Mouse (Mus musculus) hindbrain, embryonic 15.5 days (tissue): ENCODE measurements around the gene Eftud2. TPM values are rescaled to one million over a fixed set of nuclear protein-coding genes. Genes with fewer than 3 reads are reported as not detected.

Experiments
- ATAC-seq: fragments of 200-750 bp; cut with Nextera tagmentation; 2 replicates; pipeline ENCODE4 v1.8.0; 2017; ENCODE audit warnings: low read depth, moderate number of reproducible peaks, moderate TSS enrichment; ENCODE audit not compliant: low FRiP score
- H3K27ac ChIP-seq: fragments of 300-500 bp; sonication (generic); replicated peaks from 2 replicates; pipeline ENCODE4 v1.5.1; 2015; ENCODE audit warnings: mild to moderate bottlenecking, inconsistent platforms
- H3K27me3 ChIP-seq: fragments of 300-500 bp; sonication (generic); 2 replicates; pipeline ENCODE4 v1.6.1; 2015; ENCODE audit warnings: control low read depth, inconsistent platforms
- H3K36me3 ChIP-seq: fragments of 300-500 bp; sonication (generic); 2 replicates; pipeline ENCODE4 v1.6.1; 2015; ENCODE audit warnings: control low read depth, inconsistent platforms
- H3K4me1 ChIP-seq: fragments of 300-500 bp; sonication (generic); replicated peaks from 2 replicates; pipeline ENCODE4 v1.6.1; 2015; ENCODE audit warnings: control low read depth, inconsistent platforms
- H3K4me2 ChIP-seq: fragments of 300-500 bp; sonication (generic); 2 replicates; pipeline ENCODE4 v1.6.1; 2015; ENCODE audit warnings: moderate library complexity, mild to moderate bottlenecking, inconsistent platforms
- H3K4me3 ChIP-seq: fragments of 300-500 bp; sonication (generic); 2 replicates; pipeline ENCODE4 v1.5.1; 2015; ENCODE audit warnings: mild to moderate bottlenecking, inconsistent platforms
- H3K9ac ChIP-seq: fragments of 300-500 bp; sonication (generic); 2 replicates; pipeline ENCODE4 v1.6.1; 2015; ENCODE audit warnings: inconsistent platforms
- H3K9me3 ChIP-seq: fragments of 300-500 bp; sonication (generic); 2 replicates; pipeline ENCODE4 v1.6.1; 2016; ENCODE audit warnings: control low read depth, inconsistent platforms
- WGBS: fragments of 180-500 bp; shearing (Covaris S2); methylation state at CpG from one replicate; pipeline ENCODE4 v1.1.7; 2015; 5-methylcytosine and 5-hydroxymethylcytosine counted together
- polyA plus RNA-seq: library from polyadenylated mRNA; unstranded; fragments of >200 nt; fragmentation: Nextera tagmentation; extraction: Ambion mirVana; gene quantifications from 2 replicates; pipeline ENCODE4 v1.2.1, GENCODE M21; 2015

Gene Eftud2
- polyA plus RNA-seq, 1 experiment from 2014 or later = 142 TPM

DNA sequence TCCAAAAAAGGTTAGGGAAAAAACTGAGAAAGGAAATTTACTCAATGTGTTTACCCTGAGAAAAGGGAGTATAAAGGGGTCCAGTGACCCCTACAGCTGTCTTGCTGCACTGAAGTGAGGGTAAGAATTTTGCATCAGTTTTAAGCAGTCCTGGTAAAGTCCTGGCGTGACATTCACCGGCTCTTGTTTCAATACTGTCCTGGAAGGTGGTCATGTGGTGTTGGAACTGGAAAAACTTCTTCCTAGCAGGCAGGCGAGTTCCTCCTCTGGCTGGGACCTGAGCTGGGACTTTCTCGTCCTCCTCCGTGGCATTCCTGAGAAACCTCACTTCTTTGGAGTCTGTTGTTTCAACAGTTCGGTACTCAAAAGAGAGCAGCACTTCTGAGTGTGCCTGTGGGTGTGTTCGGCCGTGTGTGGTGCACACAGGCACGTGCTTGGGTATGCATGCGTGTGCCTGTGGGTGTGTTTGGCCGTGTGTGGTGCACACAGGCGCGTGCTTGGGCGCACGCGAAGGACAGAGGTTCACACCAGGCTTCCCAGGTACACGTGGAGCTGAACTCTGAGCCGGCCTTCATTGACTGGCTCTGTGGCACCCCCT is 48.0 kb downstream of the Eftud2 start:
- no peak for ATAC-seq
- 73% methylated on average over 18 of the region's 18 CpGs for WGBS

GRCm38 (mm10) chr11:102830276-102830675 is 50.5 kb downstream of the Eftud2 start:
- H3K4me3 ChIP-seq = no peak overlapping the region
- no peak for ATAC-seq
- no peak overlapping the region for H3K9ac ChIP-seq
- no peaks in the 10 kb centered on the region for H3K36me3 ChIP-seq
- WGBS = 86% methylated on average over 4 of the region's 4 CpGs
- H3K4me2 ChIP-seq = no peak overlapping the region
- H3K9me3 ChIP-seq = no peaks in the 10 kb centered on the region
- H3K27me3 ChIP-seq = no peaks in the 10 kb centered on the region
- no peaks in the 10 kb centered on the region for H3K4me1 ChIP-seq
- no peak overlapping the region for H3K27ac ChIP-seq

More for the DNA sequence above, 48.0 kb downstream of the Eftud2 start:
- Histone ChIP-seq H3K4me2 (no peak overlapping the region), H3K27me3 (no peaks in the 10 kb centered on the region), H3K9ac (no peak overlapping the region), H3K9me3 (no peaks in the 10 kb centered on the region), H3K4me3 (no peak overlapping the region), H3K27ac (no peak overlapping the region), H3K36me3 (peaks cover 8% of the 10 kb centered on the region; the same call in 1 of the 2 replicates), H3K4me1 (no peaks in the 10 kb centered on the region)

DNA sequence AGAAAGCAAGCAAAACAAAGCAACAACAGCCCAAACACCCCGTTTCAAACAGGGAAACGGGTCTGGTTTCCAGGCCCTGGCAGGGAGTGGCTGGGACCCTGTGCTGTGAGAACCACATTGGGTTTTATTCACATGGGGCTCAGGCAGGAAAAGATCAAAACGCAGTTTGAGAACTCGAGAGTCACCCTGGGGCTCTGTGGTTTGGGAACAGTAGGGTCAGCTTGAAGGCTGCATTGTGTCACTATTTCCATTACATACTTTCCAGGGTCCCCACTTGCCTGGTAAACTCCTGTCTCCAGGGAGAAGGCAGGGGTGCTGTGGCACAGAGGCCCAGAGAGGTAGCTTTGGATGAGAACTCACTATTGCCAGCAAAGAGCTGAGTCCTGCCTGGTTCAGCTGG is 53.7 kb downstream of the Eftud2 start:
- H3K4me2 ChIP-seq = no peak overlapping the region
- H3K9me3 ChIP-seq = no peaks in the 10 kb centered on the region
- WGBS = 58% methylated on average over 4 of the region's 4 CpGs
- no peak for ATAC-seq
- no peak overlapping the region for H3K27ac ChIP-seq
- no peaks in the 10 kb centered on the region for H3K4me1 ChIP-seq
- no peak overlapping the region for H3K9ac ChIP-seq
- no peak overlapping the region for H3K4me3 ChIP-seq
- no peaks in the 10 kb centered on the region for H3K36me3 ChIP-seq
- no peaks in the 10 kb centered on the region; the same call in 1 of the 2 replicates for H3K27me3 ChIP-seq

DNA sequence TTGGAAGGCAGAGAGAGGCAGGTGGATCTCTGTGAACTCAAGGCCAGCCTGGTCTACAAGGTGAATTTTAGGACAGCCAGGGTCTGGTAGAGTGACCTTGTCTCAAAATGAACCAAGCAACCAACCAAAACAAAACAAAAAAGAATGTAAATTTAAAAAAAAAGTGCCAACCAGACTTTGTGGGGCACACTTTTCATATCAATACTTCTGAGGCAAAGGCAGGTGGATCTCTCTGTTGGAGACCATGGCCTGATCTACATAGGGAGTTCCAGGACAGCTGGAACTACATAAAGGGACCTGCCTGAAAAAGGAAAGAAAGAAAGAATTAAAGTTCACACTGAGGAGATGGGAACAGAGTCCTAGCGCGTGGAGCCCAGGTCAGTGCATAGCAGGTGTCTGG is 54.3 kb downstream of the Eftud2 start:
- ATAC-seq = no peak
- Histone ChIP-seq H3K9ac (no peak overlapping the region), H3K27me3 (no peaks in the 10 kb centered on the region; the same call in 1 of the 2 replicates), H3K27ac (no peak overlapping the region), H3K9me3 (no peaks in the 10 kb centered on the region), H3K4me3 (no peak overlapping the region), H3K4me1 (no peaks in the 10 kb centered on the region), H3K4me2 (no peak overlapping the region), H3K36me3 (no peaks in the 10 kb centered on the region)
- WGBS = 67% methylated on average over 2 of the region's 2 CpGs

DNA sequence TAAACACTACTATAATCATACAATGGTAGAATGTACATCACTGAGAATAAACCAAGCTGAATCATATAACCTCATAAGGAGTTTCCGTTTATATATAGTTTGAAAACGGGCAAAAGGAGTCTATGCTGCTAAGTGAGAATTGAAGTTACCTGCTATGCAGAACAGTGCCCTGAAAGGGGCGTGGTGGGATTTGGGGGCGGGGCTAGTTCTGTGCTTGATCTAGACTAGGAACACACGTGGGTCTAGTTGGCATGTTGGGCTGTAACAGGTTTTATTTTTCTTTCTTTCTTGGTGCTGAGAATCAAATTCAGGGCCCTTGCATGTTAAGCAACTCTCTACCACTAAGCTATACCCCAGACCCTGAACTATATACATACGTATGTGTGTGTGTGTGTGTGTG is 59.6 kb downstream of the Eftud2 start:
- WGBS = 57% methylated on average over 6 of the region's 6 CpGs

GRCm38 (mm10) chr11:102820432-102820831 is 60.4 kb downstream of the Eftud2 start:
- Histone ChIP-seq H3K36me3 (no peaks in the 10 kb centered on the region), H3K27me3 (no peaks in the 10 kb centered on the region; the same call in 1 of the 2 replicates), H3K9me3 (no peaks in the 10 kb centered on the region), H3K4me2 (no peak overlapping the region), H3K4me3 (no peak overlapping the region), H3K27ac (no peak overlapping the region), H3K9ac (no peak overlapping the region), H3K4me1 (peaks cover 28% of the 10 kb centered on the region)
- ATAC-seq = no peak
- 13% methylated on average over 3 of the region's 3 CpGs for WGBS

More for the DNA sequence above, 59.6 kb downstream of the Eftud2 start:
- H3K9ac ChIP-seq = no peak overlapping the region
- H3K4me1 ChIP-seq = peaks cover 27% of the 10 kb centered on the region
- no peak overlapping the region for H3K4me2 ChIP-seq
- H3K4me3 ChIP-seq = no peak overlapping the region
- no peak overlapping the region for H3K27ac ChIP-seq
- H3K9me3 ChIP-seq = no peaks in the 10 kb centered on the region
- no peaks in the 10 kb centered on the region; the same call in 1 of the 2 replicates for H3K27me3 ChIP-seq
- ATAC-seq = no peak
- H3K36me3 ChIP-seq = no peaks in the 10 kb centered on the region

DNA sequence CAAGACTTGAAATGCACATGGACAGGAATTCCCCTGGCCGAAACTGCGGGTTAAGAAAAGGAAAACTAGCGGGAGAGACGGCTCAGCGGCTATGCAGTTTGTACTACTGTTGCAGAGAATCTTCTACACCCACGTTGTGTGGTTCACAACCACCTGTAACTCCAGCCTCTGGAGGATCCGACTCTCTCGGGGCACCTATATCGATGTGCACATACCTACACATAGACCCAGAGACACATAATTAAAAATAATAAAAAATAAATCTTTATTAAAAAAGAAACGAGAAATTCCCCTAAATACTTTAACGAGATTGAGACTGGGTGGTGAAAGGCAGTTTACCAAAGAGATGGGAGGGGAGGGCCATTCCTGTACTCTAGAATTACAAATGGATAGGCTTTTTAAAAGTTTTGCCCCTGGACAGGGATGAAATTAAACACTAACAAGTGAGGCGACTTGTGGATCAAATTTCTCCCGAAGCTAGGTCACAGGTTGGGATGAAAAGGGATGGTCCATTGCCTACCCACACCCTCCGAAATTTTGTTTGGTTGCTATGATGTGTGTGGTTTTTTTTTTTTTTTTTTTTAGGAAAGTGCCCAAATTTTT is 60.9 kb downstream of the Eftud2 start:
- 6% methylated on average over 14 of the region's 14 CpGs for WGBS
- ATAC-seq = no peak
- Histone ChIP-seq H3K36me3 (no peaks in the 10 kb centered on the region), H3K4me1 (peaks cover 28% of the 10 kb centered on the region), H3K9ac (peak overlapping the region; percentile 81; the same call in 1 of the 2 replicates), H3K9me3 (no peaks in the 10 kb centered on the region), H3K27ac (peak overlapping the region; percentile 92), H3K4me2 (peak overlapping the region; percentile 73), H3K4me3 (peak overlapping the region; percentile 69), H3K27me3 (no peaks in the 10 kb centered on the region; the same call in 1 of the 2 replicates)

DNA sequence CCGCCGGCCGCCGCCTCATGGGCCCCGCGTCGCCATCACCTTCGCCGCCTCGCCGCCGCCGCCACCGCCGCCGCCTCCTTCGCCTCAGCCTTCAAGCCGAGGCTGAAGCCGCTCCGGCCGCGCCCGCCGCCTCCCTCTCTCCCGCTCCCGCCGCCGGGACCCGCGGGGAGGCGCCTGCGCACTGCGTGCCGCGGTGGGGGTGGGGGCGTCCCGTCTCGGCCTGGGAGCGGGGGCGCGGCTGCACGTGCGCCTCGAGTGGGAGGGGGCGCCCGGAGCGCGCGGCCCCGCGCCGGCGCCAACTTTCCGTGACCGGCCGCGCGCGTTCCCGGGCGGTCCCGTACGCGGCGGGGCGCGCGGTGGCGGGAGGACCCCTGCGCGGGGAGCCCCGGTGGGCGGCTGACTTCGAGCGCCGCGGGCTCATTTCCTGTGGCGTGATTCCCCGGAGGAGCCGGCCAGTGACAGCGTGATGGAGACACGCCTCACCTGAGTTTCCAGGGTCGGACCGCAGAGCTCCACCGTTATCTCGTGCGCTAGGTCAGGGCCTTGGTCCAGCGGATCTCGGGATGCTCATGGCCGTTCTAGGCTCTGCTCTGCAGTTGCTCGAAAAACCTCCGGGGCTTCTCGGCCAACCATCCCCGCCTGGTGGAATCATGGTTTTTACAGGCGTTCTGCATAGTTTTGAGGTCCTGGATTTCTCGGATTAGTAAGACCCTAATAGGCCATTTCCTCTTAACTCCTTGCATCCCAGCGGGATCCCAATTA is 61.6 kb downstream of the Eftud2 start, which contains the start of gene Gjc1:
Gene Gjc1, minus strand, starts transcription at position 680 of the 762 bp plus-strand sequence.
- Histone ChIP-seq H3K9me3 (no peaks in the 10 kb centered on the region), H3K9ac (peak within 1 kb of the TSS; percentile 81), H3K27me3 (no peaks in the 10 kb centered on the region; the same call in 1 of the 2 replicates), H3K4me2 (peak within 1 kb of the TSS; percentile 73), H3K36me3 (no peaks in the 10 kb centered on the region), H3K4me3 (peak within 1 kb of the TSS; percentile 69), H3K4me1 (peaks cover 28% of the 10 kb centered on the region), H3K27ac (peak within 1 kb of the TSS; percentile 92)
- peak; percentile 87 for ATAC-seq
- 0% methylated on average over 60 of the region's 97 CpGs for WGBS

DNA sequence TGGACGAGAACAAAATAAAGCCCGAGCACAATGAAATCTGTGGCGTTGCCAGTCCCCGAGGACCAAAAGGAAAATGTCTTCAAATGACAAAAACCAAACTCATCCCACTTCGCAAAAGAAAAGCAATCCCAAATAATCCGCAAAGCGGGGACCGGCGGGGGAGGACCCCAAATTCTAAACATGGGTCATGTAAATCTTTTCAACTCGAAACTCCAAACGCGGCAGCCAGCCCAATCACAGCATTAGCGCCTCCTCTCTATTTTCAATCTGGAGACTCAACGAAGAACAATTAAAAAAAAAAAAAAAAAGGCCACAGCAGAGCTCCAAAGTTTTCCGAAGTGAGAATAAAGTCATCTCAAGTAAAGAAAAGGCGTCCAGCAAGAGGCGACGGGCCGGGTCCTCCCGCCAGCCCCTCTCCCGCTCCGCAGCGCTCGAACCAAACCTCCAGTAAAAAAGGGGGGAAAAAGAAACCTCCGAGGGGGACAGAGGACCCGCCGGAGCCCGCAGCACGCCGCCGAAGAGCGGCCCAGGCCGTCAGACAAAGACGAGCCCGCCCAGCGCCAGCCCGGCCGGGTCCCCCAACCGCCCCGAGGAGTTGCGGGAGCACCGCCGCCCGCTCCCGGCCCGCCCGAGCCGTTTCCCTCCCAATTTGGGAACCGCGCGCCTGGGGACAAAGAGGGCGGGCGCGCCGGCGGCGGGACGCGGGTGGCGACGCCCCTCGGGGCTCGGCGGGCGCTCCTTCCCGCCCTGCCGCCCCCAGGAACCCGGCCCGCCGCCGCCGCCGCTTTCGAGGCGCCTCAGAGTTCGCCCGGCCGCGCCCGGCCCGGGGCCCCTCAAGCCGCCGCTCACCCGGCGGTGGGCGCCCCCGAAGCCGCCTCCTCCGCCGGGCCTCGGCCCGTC is 62.4 kb downstream of the Eftud2 start:
- no peaks in the 10 kb centered on the region for H3K36me3 ChIP-seq
- peak; percentile 61 for ATAC-seq
- under 1% methylated on average over 87 of the region's 92 CpGs for WGBS

GRCm38 (mm10) chr11:102814881-102815280 is 65.9 kb downstream of the Eftud2 start:
- H3K27ac ChIP-seq = no peak overlapping the region
- no peaks in the 10 kb centered on the region for H3K36me3 ChIP-seq
- no peak overlapping the region for H3K4me2 ChIP-seq
- peaks cover 26% of the 10 kb centered on the region for H3K4me1 ChIP-seq
- H3K9me3 ChIP-seq = no peaks in the 10 kb centered on the region
- no peaks in the 10 kb centered on the region for H3K27me3 ChIP-seq
- no peak overlapping the region for H3K4me3 ChIP-seq
- no peak overlapping the region for H3K9ac ChIP-seq
- ATAC-seq = no peak

More for the DNA sequence above, 62.4 kb downstream of the Eftud2 start:
- Histone ChIP-seq H3K4me2 (peak overlapping the region; percentile 73), H3K27ac (peak overlapping the region; percentile 92), H3K4me3 (peak overlapping the region; percentile 69), H3K27me3 (no peaks in the 10 kb centered on the region; the same call in 1 of the 2 replicates), H3K9ac (peak overlapping the region; percentile 81), H3K4me1 (peaks cover 28% of the 10 kb centered on the region), H3K9me3 (no peaks in the 10 kb centered on the region)

DNA sequence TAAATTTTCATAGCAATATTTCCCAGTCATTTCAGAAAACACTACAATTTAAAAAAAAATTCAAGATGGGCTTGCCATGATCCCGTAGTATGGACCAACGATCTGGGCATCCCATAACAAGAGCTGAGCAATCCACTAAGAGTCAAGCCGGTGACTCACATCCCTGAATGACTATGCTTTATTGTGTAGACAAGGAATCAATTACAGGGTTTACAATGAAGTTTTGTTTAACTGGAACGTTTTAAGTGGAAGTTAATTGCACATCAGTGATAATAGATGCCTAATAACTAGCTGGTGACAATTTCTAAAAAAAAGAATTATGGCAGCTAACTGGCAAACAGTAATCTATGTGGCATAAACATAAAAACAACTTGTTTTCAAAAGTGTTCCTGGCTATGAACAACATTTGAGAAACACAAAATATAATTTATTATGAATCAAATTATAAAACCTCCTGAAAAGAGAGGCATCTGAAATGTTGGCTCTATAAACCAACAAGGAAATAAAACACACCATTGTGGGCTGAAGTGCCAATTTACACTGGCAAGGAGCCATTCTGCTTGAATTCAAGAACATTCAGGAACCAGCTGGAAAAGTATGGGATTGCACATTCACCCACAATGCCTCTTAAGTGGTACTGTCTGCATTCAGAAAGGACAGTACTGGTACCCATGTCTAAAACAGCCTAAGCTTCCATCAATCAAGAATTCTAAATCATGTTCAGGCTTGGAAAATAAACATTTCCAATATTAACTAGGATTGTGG is 69.9 kb downstream of the Eftud2 start:
- Histone ChIP-seq H3K27ac (no peak overlapping the region), H3K4me3 (no peak overlapping the region), H3K9me3 (no peaks in the 10 kb centered on the region), H3K9ac (no peak overlapping the region), H3K4me2 (no peak overlapping the region), H3K4me1 (no peaks in the 10 kb centered on the region), H3K36me3 (no peaks in the 10 kb centered on the region), H3K27me3 (no peaks in the 10 kb centered on the region)
- 44% methylated on average over 4 of the region's 4 CpGs for WGBS
- ATAC-seq = no peak
